Mouse (Mus musculus): ENCODE measurements around the gene Nhlh2. TPM values are rescaled to one million over a fixed set of nuclear protein-coding genes. Genes with fewer than 3 reads are reported as not detected.

Gene Nhlh2
- not detected for total RNA-seq (2021)
- long read RNA-seq, experiment 1 = 0 reads
- long read RNA-seq, experiment 2 = 0 reads

GRCm38 (mm10) chr3:102009926-102010381 lies at the start of gene Nhlh2:
Gene Nhlh2, plus strand, starts transcription at chr3:102010076.
- DNase-seq = no peak

GRCm38 (mm10) chr3:101961146-101961835 lies 48.6 kb upstream of the Nhlh2 start:
- no peak for DNase-seq

GRCm38 (mm10) chr3:101963501-101963900 lies 46.4 kb upstream of the Nhlh2 start:
- no peak for DNase-seq

- no peak for DNase-seq
Observed at GRCm38 (mm10) chr3:101964352-101964751, 45.5 kb upstream of the Nhlh2 start.

GRCm38 (mm10) chr3:101966825-101967558 lies 42.9 kb upstream of the Nhlh2 start:
- DNase-seq = no peak

GRCm38 (mm10) chr3:101975337-101975736 lies 34.5 kb upstream of the Nhlh2 start:
- no peak for DNase-seq

- no peak for DNase-seq
Observed at GRCm38 (mm10) chr3:101978299-101978994, 31.4 kb upstream of the Nhlh2 start.

- DNase-seq = no peak
Observed at GRCm38 (mm10) chr3:101983917-101984316, 26.0 kb upstream of the Nhlh2 start.

GRCm38 (mm10) chr3:101985634-101986033 lies 24.2 kb upstream of the Nhlh2 start:
- DNase-seq = no peak

GRCm38 (mm10) chr3:101990136-101990535 lies 19.7 kb upstream of the Nhlh2 start:
- no peak for DNase-seq

- no peak for DNase-seq
Observed at GRCm38 (mm10) chr3:101990995-101991516, 18.8 kb upstream of the Nhlh2 start.

GRCm38 (mm10) chr3:101997851-101998250 lies 12.0 kb upstream of the Nhlh2 start:
- DNase-seq = no peak

GRCm38 (mm10) chr3:102010681-102011317 lies 923 bp downstream of the Nhlh2 start:
- DNase-seq = no peak

- DNase-seq = peak in 1 of 2 experiments; percentile 5
Observed at GRCm38 (mm10) chr3:102011318-102012075, 1.6 kb downstream of the Nhlh2 start.

- no peak for DNase-seq
Observed at GRCm38 (mm10) chr3:102012076-102012610, 2.3 kb downstream of the Nhlh2 start.

GRCm38 (mm10) chr3:102012611-102013211 lies 2.8 kb downstream of the Nhlh2 start:
- DNase-seq = peak; percentile 35 to 45

- DNase-seq = no peak
Observed at GRCm38 (mm10) chr3:102020604-102021003, 10.7 kb downstream of the Nhlh2 start.

GRCm38 (mm10) chr3:102022721-102023120 lies 12.8 kb downstream of the Nhlh2 start:
- DNase-seq = no peak

GRCm38 (mm10) chr3:102023337-102023736 lies 13.5 kb downstream of the Nhlh2 start:
- peak; percentile 26 to 34 for DNase-seq

GRCm38 (mm10) chr3:102023829-102024228 lies 14.0 kb downstream of the Nhlh2 start:
- no peak for DNase-seq
